Mouse (Mus musculus) brain, adult 2 months (tissue): ENCODE results near the gene Tent5b.
A peak's percentile ranks its signal among the peaks of the same experiment; 100 is the strongest.
"Not testable (repeated sequence)": the region's sequence is repeated elsewhere in the genome, so short reads cannot be mapped to it uniquely, and the experiment has no call there.

Experiments
- DNase-seq: peaks from one replicate; pipeline ENCODE4 v3.0.0; 2011; ENCODE audit warnings: low read depth, low spot score

Gene Tent5b

DNA sequence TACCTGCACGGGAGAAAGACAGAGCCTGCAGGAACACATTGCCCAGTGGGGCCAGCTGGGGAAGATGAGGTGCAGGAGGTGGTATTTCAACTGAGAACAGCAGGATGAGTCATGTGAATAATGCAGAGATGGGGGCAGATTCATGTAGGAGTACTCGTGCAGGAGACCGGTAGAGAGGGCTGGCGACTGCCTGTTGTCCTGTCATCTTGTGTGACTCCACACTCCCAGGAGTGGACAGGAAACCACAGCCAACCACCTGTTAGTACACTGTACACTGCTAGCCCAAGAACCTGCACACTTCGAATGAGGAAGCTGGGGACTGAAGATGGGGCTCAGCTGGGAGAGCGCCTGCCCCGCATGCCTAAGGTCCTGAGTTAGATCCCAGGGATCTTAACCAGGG, 21.6 kb downstream of the Tent5b start:
- DNase-seq, result peak; percentile 66

DNA sequence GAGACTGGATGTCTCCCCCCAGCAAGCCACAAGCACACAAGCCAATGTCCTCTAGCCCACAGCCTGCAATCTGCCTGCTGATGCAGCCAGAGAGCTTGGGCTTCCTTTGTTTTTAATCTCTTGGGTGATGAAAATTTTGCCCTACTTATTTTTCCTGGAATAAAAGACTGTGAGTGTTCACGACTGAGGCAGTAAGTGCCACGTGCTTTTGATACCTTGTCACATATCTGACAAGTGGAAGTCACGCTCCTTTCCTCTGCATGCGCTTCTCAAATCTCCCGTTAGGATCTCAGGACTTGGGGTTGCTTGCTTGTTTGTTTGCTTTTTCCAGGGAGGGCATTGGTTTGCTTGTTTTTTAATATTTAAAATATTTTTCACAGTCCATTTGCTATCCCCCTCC, 24.4 kb downstream of the Tent5b start:
- peak; percentile 45 for DNase-seq

DNA sequence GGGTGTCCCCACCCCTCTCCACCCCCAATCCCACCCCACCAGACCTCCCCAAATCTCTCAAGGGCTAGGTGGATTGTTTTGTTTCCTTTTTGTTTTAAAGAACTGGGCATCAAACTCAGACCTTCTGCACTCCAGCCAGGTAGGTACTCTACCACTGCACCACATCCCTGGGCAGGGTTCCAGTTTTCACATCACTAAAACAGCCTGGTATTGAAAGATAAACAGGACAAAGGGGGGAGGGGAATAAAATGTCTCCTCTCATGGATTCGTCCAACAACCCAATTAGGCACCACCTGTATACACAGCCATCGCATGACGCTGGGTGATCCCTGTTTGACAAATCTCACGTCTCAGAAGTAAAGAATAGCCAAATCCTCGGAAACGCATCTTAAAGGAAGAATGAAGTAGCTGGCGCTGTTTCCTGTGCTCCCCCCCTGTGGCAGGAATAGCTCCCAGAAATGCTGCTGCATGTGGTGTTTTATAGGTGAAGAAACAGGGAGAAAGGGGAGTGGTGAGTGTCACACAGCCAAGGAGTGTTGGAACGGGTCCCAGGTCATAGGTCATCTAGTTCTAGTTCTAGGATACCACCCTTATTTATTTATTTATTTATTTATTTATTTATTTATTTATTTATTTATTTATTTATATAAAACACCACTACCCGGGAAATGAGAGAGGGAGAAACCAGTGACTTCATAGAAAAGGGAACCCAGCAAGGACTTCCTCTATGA, 25.0 kb downstream of the Tent5b start:
- no peak for DNase-seq

DNA sequence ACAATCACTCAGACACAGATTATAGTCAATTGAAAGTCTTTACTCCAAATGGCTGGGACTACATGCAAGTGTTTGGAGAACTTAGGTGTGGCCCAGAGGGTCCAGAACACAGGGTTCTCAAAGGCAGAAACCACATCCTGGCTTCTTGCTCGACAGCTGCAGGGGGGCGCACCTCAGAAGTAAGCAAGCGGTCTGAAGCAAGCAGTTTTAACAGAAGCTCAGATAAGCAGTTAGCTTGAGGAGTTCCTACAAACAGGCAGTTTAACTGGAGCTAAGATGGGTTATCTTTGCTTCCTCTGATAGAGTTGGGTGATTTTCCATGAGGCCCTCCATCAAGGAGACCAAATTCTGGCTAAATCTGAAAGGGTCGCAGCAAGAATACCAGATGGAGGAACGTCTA, 26.6 kb downstream of the Tent5b start:
- no peak for DNase-seq

DNA sequence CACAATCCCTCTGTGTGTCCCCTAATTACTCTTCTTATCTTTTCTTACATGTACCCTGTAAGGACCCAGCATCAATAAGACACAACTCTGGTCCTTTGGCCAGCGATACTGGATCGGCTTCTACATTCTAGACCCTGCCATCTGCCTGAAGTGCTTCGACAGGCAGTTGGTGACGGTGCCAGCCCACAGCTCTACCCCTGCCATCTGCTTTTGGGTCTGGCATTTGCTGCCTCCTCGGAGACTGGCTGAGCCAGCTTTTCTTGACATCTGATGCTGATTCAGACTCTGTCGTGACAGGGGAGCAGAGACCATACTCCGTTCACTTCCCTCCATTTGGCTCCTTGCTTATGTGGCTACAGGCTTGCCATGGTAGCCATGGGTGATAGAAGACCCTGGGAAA, 29.1 kb downstream of the Tent5b start:
- DNase-seq, result peak; percentile 94

DNA sequence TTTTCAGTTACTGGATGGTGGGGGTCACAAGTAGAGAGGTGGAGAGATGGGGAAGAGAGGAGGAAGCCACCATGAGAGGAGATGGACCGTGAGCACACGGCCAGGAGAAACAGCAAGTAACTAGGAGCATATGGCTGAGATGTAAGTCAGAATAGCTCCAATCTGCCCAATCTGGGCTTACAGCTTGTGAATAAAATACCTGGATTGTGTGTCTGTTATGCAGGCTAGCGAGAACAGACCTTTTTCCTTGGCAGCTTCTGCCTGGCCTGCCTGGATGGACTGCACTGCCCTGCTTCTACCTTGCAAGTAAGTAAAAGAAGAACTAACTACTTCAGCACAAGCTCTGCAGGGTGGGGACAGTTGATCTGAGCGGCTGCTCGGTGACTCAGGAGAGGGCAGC, 31.1 kb downstream of the Tent5b start:
- peak; percentile 80 for DNase-seq

DNA sequence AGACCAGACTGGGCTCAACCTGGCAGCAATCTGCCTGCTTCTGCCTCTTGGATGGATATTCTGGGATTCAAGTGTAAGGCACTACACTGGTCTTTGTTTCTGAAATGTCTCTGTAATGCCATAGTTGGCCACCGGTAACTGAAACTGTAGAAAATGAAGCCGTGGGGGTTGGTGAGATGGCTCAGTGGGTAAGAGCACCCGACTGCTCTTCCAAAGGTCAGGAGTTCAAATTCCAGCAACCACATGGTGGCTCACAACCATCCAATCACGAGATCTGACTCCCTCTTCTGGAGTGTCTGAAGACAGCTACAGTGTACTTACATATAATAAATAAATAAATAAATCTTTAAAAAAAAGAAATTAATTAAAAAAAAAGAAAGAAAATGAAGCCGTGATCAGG, 32.6 kb downstream of the Tent5b start:
- not testable (repeated sequence) for DNase-seq

DNA sequence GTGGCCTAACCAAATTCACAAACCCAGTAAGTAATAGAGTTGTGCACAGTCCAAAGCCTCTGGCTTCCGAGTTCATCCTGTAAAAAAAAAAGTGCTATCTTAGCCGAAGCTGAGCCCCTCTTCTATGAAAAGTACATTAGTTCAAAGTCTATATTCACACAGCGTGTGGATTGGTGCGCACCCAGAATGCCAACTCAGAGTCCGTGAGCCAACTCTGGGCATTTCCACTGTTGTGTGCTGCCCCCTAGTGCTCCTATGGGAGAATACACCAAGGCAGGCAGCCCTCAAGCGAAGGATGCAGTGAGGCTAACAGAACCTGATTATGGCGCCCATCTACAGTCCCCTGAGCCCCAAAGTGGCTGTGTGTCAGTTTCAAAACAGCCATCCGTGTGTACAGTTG, 33.0 kb downstream of the Tent5b start:
- peak; percentile 83 for DNase-seq

DNA sequence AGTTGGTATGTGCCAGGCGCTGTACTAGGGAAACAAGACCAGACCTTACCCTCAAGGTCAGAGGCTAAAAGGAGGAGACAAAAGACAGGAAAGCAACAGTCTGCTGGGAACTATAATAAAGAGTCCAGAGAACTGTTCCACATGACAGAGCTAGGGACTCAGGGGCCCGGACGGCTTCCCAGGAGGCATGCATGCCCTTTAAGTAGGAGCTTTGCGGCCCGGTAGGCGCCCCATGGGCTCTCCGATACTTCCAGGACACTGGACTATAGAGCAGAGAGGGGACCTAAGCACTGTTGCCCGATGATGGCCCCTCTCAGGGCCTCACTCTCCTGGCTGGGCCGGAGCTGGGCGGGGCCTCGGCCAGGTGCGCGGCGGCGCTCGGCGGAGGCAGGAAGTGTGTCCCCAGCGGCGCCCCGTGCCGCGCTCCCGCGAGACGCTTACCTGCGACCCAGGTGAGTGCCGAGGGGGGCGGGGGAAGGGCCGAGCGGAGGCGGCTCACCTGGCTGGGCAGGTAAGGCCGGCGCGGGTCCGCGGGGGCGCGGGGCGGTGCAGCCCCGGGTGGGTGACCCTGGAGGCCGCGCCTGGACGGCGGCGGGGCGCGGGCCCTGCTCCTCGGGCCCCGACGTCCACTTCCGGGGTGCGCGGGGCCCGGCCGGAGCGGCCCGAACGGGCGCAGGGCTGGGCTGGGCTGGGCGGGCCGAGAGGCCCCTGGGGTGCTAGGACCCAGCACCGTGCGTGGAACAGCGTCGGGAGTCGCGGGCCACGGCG, 38.9 kb downstream of the Tent5b start, which contains the start of gene Kdf1:
TSS of gene Kdf1 (plus strand) at position 363 of the 768 bp plus-strand sequence.
- no peak for DNase-seq

DNA sequence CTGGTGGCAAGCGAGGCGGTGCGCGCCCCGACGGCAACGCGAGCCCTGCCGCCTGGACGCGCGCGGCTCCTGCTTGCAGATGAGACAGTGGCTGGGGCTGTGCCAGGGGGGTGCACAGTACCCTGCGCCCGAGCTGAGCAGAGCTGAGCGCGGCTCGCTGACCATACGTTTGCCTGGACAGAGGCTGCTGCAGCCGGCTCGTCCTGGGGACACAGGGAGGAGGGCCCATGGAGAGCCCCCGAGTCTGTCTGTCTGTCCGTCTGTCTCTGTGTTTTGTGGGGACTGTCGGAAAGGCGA, 39.4 kb downstream of the Tent5b start:
- DNase-seq, result no peak

DNA sequence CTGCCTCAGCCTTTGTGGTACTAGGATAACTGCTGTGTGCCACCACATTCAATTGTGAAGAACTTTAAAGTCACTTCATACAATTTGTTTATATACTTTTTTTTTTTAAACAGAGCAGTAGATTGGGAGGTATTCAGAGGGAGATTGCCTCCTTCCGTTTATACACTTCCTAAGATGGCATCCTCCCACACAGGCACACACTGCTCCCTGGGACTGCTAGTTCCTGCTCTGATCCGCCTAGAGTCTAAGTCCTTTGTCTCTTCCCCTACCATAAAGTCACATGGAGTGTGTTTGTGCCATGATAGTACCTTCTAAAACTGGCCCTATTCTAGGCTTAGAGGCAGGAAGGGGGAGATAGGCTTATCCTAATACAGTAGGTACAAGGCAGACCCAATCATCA, 41.6 kb downstream of the Tent5b start:
- DNase-seq, result peak; percentile 63

DNA sequence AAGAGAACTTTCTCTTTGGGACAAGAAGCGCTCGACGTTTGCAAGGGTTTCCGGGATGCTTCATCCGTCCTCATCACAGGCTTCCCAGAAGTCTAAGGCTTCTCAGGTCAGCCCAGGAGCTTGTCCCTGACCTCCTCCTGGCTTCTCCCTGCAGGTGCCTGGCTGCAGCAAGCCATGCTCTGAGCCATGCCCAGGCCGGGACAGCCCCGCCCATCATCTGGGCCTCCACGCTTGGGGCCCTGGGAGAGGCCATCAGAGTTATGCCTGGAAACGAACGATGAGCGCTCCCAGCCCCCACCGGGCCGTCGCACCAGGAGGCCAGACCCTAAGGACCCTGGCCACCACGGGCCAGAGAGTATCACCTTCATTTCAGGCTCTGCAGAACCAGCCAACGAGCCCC, 47.9 kb downstream of the Tent5b start:
- no peak for DNase-seq

DNA sequence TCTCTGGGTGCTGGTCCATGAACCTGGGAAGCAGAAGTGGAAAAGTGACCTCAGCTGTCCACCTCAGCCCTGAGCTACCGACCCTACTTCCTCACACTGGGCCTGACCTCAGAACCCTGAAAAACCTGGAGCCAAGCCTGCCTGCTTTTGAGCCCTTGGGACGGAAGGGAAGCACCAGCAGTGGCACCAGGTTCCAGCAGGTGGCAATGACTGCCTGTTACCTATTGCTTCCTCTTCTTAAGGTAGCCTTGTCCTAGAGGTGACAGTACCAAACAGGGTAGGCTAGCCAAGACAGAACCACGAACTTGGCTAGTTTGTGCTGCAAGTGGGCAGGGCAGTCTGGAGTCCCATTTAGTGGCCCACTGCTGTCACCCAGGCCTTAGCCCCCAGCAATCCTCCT, 52.8 kb downstream of the Tent5b start:
- no peak for DNase-seq

DNA sequence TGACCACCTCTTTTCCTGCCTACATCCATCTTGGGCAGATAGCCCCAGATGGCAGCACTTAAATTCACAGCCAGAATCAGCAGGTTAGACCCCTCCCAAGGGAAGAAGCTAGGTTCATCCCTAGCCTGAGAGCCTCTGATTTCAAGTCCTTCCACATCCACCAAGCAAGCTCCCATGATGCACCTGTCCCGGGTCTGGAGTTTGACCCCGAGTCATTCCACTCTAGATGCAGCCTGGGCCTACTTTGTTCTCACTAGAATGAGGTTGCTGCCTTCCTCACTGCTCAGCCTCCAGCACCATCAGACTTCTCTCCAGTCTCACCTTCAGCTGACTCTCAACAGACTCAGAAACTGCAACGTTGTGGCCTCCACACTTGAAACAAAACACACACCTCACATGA, 56.1 kb downstream of the Tent5b start:
- no peak for DNase-seq

DNA sequence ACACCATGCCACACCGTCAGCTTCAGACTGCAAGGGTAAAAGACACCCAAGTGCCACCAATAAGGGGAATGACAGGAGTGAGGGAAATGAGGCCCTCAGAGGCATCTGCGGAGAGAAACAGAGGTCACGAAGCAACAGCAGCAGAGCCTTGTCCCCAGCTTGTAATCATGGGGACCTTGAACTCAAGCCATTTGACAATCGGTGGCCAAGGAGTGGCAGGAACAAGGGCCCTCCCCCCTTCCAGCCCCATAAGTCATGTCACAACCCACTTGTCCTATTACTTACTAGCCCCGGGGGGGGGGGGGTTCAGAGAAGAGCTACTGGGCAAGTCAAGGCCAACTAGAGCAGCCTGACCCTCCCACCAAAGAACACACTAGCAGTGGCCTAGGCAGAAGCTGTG, 56.7 kb downstream of the Tent5b start:
- no peak for DNase-seq
